Mouse (Mus musculus): Measurements from ENCODE around the gene Vmn1r31. TPM values are rescaled to one million over a fixed set of nuclear protein-coding genes. Genes with fewer than 3 reads are reported as not detected.

Vmn1r31 gene
- polyA plus RNA-seq (2017; shearing (Covaris generic)): not detected

DNA sequence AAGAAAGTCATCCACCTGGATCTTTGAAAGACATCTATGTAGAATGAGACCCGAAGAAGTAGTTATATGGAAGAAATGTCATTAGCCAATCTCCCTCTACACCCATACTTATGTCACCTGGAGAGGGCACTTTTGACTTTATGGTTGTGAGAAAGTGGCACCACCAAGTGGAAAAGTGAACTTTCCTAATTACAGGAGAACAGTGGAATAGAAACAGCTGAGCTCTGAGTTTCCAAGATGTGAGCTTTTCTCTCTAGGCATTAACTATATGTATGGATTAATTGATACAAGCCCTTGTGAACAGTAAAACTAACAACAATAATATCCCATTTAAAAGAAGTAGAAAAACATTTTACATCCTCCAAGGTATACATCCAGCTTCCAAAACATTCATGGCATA, at the start of gene Vmn1r31:
TSS of gene Vmn1r31 (minus strand) at position 101 of the 400 bp plus-strand sequence.

DNA sequence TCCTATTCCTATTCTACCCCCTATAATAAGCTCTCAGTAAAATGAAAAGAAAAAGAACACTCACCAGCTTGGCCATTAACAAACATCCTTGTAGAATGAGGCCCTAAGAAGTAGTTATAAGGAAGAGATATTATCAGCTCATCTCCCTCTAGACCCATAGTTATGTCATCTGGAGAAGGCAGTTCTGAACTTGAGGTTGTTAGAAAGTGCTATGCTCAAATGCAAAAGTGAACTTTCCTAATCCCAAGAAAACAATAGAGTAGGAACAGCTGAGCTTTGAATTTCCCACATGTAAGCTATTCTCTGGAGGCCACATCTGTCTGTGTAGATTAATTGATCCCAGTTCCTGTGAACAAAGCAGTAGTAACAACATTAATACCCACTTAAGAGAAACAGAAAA, 31.8 kb downstream of the Vmn1r31 start, which contains the start of gene Vmn1r30:
TSS of gene Vmn1r30 (minus strand) at position 101 of the 400 bp plus-strand sequence.

Other genes starting within 250 kb of the Vmn1r31 start
- 0.02 TPM for gene Vmn1r28, start 213.3 kb downstream of the Vmn1r31 start, polyA plus RNA-seq (2017; shearing (Covaris generic))
- not detected for gene Vmn1r29, start 173.8 kb downstream of the Vmn1r31 start, polyA plus RNA-seq (2017; shearing (Covaris generic))
- gene Vmn1r30, start 31.9 kb downstream of the Vmn1r31 start, polyA plus RNA-seq (2017; shearing (Covaris generic)): not detected
- 22.5 TPM for gene Abcg2, start 109.2 kb upstream of the Vmn1r31 start, polyA plus RNA-seq (2017; shearing (Covaris generic))